Mouse (Mus musculus) common myeloid progenitor, adult 5-6 weeks (primary cell): Measurements from ENCODE around the gene Atp6v0e2. TPM values are rescaled to one million over a fixed set of nuclear protein-coding genes. Genes with fewer than 3 reads are reported as not detected.

Source experiments
- ATAC-seq: replicated peaks from 2 replicates; pipeline ENCODE4 v1.8.0; 2016; ENCODE audit warnings: low read depth, mild to moderate bottlenecking, moderate TSS enrichment, inconsistent platforms; ENCODE audit not compliant: poor library complexity, severe bottlenecking
- total RNA-seq: library from RNA; stranded (forward); fragments of 200-1000, 187-1606 nt; gene quantifications from 2 replicates; pipeline ENCODE4 v1.2.3, GENCODE M21; 2017

Gene Atp6v0e2
- total RNA-seq: 2.1 TPM in 1 of 2 replicates, not detected in the other

DNA sequence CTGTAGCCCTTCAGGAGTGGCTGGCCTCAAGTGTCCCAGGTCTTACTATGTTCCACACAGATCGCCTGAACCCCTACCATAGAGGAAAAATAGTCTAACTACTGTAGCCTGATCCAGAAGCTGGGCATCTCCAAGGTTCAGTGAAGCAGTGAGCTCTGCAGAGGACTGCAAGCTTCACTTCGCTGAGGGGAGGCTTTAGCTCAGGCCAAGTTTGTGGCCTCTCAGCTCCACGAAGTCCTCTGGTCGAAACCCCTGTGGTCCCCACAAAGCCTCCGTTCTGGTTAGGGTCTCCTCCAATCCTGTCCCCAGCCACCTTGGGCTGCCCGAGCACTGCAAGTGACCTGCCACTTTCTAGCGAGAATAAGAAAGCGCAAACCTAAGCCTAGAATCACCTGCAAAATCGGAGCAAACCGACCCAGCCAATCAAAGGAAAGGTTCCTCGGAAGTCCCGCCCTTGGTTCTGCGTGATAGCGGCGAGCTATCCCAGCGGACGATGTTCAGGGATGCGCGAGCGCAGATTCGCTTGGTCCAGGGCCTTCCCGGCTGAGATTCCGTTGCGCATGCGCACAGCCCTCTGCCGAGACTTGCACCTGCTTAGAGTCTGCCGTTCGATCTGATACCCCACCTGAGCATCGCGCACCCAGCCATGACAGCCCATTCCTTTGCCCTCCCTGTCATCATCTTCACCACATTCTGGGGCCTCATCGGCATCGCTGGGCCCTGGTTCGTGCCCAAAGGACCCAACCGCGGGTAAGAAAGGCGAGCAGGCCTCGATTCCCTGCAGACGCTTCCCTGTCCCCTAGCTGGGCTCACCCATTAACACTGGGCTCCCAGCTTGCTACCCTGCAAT lies at the start of gene Atp6v0e2:
Gene Atp6v0e2 (plus strand): TSS at position 511 of the 850 bp plus-strand sequence.
- ATAC-seq: no peak

DNA sequence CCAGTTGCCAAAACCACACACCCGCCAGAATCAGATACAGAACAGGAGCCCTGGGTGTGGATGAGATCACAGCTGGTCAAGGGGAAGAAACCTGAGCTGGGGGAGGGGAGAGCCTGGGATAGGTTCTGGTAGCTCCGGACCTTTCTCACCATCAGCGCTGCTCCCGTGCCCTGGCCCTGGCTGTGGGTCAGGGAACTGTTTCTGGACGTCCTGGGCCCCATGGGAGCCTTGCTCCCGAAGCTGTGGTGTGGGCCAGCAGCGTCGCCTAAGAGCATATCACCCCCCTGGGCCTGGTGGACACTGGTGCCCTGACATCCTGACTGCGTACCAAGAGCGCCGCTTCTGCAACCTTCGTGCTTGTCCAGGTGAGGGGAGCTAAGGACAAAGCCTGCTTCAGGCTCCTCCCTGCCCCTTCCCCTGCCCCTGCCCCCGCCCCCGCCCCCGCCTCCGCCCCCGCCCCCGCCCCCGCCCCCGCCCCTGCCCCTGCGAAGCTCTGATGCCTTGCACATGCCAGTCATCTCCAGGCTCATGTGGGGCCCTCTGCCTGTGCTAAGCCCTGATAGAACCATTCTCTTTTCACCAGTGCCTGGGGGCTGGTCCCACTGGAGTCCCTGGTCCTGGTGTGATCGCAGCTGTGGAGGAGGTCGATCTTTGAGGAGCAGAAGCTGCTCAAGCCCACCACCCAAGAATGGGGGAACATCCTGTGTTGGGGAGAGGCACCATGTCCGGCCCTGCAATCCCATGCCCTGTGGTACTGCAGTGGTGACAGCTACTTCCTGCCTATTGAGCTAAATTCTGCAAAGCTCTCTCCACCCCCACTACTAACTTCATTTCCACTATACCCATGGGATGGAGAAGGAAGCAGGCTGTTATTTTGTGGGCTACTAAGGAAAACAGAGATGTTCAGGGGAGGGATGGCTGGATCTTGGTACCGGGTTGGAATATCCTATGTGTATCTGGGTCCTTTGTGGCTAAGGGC lies 49.4 kb upstream of the Atp6v0e2 start:
- peak; percentile 30 for ATAC-seq

DNA sequence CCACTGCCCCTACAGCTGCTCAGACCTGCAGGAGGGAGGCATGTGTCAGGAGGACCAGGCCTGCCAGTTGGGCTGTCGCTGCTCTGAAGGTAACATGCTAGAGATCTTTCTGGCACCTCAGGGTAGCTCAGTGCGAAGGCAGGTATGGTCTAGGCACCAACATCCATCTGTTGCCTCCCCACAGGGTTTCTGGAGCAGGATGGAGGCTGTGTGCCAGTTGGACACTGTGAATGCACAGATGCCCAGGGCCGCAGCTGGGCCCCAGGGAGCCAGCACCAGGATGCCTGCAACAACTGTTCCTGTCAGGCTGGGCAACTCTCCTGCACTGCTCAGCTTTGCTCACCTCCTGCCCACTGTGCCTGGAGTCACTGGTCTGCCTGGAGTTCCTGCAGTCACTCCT lies 47.7 kb upstream of the Atp6v0e2 start:
- no peak for ATAC-seq

DNA sequence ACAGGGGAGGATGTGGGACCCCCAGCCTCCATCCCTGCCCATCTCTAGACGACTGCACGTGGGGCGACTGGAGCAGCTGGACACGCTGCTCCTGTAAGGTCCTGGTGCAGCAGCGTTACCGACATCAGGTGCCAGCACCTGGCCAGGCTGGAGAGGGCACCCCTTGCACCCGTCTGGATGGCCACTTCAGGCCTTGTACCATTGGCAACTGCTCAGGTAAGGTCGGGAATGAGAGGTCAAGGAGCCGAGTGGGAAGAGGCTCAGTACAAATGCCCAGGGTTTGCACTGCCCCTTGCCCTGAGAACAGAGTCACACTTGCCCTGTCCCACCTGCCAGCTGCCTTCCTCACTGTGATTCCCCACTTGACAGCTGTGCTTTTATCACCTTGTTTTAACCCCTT lies 46.1 kb upstream of the Atp6v0e2 start:
- no peak for ATAC-seq

DNA sequence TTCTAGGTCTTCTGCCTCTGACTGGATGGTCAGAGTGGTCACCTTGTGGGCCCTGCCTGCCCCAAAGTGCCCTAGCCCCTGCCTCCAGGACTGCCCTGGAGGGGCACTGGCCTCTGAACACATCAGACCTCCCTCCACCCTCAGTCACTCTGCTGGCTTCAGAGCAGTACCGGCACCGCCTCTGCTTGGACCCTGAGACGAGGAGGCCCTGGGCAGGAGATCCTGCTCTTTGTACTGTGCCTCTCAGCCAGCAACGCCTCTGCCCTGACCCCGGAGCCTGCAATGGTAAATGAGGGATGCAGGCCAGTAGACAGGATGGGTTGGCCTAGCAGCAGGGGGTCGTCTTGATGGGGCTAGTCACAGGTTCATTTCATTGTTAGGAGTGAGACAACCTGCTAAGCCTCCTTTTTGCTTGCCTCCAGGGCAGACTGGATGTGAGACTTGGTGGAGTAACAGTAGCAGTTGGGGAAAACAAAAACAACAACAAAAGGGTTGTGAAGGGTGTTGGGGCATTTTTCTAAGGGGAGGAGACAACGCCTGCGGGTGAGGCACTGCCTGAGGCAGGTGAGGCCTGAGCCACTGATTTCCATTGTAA lies 44.2 kb upstream of the Atp6v0e2 start:
- no peak for ATAC-seq

DNA sequence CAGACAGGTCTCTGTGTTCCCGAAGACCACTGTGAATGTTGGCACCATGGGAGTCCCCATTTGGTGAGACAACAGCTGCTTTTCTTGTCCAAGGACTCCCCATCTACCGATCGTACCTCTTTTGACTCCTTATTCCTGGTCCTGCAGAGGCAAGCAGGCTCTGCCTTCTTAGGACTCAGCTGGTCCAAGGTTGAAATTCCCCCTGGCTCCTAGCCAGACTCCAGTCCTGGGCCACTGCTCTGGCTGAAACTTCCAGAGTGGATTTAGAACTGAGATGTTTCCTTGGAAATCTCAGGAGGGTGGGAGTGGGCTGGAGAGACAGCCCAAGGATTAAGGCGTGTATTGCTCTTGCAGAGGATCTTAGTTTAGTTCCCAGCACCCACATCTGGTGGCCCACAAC lies 39.9 kb upstream of the Atp6v0e2 start:
- ATAC-seq: no peak

DNA sequence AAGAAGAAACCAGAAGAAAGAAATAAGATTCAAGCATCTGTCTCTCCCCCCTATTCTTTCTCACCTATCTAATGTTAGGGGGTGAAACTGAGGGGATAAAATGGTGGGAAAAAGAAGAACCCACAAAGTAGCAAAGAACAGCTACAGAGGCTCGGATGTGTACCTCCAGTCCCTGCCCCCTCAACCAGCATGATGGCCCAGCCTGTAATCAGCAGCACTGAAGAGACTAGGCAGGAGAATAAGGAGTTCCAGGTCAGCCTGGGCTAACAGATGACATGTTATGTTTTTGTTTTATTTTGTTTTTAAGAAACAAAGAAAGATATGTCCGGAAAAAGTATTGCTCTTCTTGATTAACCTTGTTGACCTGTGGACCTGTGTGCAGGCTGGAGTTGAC lies 33.6 kb upstream of the Atp6v0e2 start:
- peak; percentile 16; the same call in 1 of the 2 replicates for ATAC-seq

DNA sequence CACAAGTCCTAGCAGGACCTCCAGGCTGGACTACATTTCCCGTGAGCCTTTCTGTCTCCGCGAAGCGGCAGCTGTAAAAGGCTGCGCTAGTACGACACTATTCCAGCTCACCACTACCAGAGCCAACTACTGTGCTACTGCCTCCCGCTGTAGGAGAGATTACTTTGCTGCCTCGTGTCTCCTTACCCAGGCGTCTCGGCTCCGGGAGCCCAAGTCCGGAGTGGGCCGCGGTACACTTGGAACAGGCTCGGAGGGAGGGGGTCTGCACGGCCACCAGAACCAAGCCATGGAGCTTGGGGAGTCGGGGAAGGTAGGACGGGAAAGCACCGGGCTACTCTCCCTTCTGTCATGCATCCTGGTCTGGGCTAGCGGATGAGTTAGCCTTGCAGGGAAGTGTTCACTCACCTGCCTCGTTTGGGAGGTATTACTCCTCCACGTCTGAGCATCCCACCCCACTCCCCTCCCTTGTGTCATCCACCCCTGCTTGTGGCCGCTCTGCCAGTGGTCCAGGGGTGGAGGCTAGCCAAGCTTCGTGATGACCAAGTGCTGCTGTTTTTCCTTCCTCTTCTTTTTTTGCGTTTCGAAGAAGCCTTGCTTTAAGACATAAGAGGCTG lies 33.1 kb upstream of the Atp6v0e2 start:
- ATAC-seq: peak; percentile 92

DNA sequence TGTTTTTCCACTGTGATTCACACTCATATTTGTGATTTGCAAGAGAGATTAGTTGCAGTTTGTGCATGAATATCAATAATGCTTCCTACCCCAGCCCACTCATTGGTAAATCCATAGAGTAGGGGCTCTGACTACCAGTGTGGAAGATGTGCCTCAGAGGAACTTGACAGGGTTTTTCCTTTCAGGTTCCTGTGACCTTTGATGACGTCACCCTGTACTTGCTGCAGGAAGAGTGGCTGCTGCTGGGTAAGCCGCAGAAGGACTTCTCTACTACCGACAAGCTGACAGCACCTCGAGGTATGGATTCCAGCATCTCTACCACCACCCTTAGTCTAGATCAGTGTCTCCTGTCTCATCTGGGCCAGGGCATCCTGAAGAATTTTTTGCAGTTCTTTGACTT lies 29.3 kb upstream of the Atp6v0e2 start:
- ATAC-seq: no peak

DNA sequence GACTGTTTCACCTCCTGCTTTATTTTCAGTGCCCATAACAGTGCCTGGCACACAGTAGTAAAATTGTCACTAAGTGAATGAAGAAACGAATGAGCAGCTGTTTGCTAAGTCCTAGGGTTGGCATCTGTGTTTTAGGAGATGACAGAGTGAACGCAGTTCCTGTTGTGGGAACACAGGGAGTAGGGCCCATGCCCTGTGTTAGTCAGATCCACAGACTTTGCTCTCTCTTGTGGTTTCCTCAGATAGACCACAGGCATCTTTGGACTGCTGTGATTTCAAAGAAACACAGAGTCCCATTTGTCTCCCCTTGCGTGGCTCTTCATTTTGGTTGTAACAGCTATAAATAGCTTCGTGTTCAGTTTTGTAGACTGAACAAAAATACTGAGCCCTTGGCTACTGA lies 27.0 kb upstream of the Atp6v0e2 start:
- 0 out of 2 replicates have a peak, but pooled peaks have one; percentile 36 for ATAC-seq

DNA sequence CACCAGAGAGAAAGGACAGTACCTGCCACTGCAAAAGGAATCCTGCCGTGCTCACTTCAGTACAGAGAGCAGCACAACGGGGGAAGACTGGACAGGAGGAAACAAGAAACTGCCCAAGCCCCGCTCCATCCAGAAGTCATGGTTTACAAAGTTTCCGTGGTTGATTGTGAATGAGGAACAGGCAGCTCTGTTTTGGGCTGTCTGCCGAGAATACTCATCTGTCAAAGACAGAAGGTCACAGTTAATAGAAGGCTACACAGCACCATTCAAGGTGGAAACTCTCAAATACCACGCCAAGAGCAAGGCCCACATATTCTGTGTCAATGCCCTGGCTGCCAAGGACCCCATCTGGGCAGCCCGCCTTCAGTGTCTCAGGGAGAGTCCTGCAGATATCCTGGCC lies 25.6 kb upstream of the Atp6v0e2 start:
- no peak for ATAC-seq

DNA sequence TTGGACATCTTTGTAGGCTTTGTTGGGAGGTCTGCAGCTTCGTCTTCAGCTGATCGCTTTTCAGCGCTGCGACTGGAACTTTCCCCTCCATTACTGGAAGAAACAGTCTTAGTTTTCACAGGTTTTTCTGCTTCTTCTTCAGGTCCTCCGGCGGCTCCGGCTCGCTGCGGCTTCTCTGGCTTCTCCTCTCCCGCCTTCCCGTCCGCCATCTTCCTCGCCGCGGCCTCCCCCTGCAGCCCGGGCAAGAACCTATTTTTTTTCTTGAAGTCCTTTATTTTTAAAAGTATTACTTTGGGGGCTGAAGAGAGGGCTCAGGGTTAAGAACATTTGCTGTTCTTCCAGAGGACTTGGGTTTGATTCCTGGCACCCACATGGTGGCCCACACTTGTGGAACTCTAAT lies 12.5 kb upstream of the Atp6v0e2 start:
- ATAC-seq: peak; percentile 85

DNA sequence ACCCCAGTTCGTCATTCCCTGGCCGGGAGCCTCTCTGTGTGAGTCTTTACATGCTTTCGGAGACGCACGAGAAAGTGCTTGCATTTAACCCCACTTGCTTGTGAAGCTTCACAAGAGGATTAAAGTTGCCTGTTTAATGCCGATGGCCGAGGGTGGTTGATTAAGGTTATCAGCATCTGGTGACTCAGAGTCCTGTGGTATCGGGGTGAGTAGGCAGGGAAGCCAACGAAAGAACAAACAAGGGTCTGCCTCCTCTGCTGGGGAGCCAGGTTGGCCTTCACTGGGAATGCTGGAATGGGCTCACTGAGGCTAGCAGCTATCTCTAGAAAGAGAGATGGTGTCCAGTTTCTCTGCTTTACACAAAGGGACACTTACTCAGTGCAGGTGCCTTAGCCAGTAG lies 9.5 kb upstream of the Atp6v0e2 start:
- ATAC-seq: no peak

DNA sequence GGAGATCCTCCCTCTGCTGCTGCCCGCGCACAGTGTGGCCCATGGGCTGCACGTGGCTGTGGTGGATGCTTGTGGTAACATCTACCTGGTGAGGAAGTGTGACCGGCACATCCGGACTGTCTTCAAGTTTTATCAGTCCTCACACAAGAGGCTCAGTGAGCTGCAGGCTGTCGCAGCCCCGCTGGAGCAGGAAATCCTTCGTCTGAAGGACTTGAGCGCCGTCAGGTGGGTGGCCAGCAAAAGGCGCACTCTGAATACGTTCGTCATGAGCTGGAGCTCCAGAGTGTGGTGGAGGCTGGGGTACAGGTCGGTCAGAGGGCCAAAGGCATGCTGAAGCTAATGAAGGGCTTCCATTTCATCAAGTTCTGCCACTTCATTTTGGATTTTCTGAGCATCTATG lies 8.2 kb upstream of the Atp6v0e2 start:
- peak; percentile 38; the same call in 1 of the 2 replicates for ATAC-seq

DNA sequence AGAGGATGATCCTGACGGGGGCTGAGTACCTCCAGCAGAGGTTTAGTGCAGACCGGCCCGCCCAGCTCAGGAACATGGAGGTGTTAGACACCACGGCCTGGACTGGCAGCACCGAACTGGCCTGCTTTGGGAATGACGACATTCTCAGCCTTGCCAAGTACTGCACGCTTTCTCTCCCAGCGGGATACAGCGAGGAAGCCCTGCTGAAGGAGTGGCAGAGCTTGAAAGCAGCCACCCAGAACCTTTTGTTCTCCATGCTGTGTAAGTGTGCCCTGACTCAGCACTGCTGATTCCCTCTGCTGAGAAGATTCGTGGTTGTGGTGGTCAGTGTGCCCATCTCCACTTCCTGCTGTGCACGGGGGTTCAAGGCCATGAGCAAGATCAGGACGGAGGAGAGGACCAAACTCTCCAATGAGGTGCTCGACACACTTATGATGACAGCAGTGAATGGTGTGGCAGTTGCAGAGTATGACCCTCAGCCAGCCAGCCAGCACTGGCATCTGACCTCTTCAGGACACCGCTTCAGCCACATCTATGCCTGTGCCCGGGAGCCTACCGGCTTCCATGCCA lies 7.5 kb upstream of the Atp6v0e2 start:
- ATAC-seq: 0 out of 2 replicates have a peak, but pooled peaks have one; percentile 29

DNA sequence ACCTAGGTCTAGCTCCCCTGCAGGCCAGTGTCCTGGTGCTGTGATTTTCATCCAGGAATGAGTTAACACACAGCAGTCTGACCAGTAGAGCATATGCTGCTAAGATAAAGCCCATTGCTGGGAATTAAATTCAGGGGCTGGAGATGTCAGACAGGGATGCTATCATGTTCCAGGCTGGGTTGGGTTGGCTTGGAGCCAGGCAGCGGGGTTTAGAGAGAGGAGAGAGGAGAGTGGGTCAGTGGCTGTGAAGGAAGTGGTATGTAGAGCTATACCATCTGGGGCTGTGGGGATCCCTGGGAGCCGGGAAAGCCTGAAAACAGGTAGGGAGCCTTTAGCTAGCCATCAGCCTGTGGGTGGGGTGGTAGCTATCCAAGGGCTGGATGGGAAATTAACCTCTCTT lies 6.6 kb upstream of the Atp6v0e2 start:
- ATAC-seq: no peak

DNA sequence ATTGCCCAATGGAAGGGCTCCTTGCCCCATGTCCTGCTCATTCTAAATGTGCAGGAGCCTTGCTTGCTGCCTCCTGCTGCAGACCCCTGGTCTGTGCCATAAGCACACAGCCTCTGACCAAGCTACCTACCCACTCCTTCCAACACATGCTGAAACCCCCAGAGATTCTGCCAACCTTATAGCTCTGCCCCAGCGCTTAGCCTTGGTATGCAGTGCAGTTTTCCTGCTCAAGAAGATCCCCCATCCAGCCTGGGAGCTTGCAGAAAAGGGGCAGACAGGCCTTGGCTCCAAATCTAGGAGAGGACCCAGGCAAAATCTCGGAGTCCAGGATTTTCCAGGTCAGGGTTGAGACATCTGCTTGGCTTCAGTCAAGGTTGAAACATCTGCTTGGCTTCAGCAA lies 3.9 kb upstream of the Atp6v0e2 start:
- no peak for ATAC-seq

DNA sequence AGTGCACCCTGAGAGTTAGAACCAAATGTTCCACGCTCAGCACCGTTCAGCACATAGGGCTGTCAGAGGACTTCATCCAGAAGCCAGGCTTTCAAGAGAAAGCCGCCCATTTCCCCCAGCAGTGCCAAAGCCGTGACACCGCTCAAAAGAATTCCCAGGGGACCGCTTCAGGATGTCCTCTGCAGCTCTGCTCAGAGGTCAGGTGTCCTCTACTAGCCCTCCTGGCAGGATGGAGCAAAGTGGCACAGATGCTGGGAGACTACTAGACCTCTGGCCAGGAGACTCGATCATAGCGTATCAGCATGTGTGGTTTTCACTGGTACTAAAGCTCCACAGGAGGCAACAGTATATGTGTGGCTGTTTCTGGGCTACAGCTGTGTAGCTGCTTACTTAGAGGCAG lies 2.5 kb upstream of the Atp6v0e2 start:
- no peak for ATAC-seq

DNA sequence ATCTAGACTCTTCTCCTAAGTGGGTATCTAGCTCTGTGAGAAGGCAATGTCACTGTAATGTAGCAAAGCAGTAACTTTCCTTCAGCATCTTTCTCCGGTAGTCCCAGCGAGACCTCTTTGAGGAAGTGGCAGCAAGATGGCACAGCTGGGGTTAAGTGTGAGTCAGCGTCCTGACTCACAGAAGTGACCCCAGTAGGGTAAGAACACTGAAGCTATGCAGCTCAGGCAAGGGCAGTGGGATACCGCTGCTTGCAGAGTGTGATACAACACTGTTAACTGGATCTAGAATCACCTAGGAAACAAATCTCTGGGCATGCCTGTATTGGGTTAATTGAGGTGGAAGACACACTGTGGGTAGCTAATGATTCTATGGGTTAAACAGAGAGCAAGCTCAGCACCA lies 1.3 kb upstream of the Atp6v0e2 start:
- ATAC-seq: peak; percentile 69
